Mouse (Mus musculus): Measurements from ENCODE around the gene Gm27021. TPM values are rescaled to one million over a fixed set of nuclear protein-coding genes. Genes with fewer than 3 reads are reported as not detected.

The Gm27021 gene
- 5.2 and 6.0 TPM in 2 replicates for polyA plus RNA-seq (2015; fragmentation: Nextera tagmentation; extraction: Ambion mirVana)

- peak; percentile 90 for ATAC-seq (ENCODE audit: low FRiP score)
- Histone ChIP-seq H3K27ac (peak within 1 kb of the TSS; percentile 90), H3K9me3 (no peaks in the 10 kb centered on the region), H3K9ac (peak within 1 kb of the TSS; percentile 94), H3K27me3 (no peaks in the 10 kb centered on the region), H3K36me3 (peaks cover 34% of the 10 kb centered on the region), H3K4me3 (peak within 1 kb of the TSS; percentile 93), H3K4me2 (peak within 1 kb of the TSS; percentile 94), H3K4me1 (replicated peaks) (peaks cover 65% of the 10 kb centered on the region)
- under 1% methylated on average over 105 of the region's 105 CpGs for WGBS
These were observed at the start of gene Gm27021, which contains the start of gene Cox4i1 for GRCm38 (mm10) chr8:120667561-120668373. TSS of gene Gm27021 (minus strand) at chr8:120668079. TSS of gene Cox4i1 (plus strand) at chr8:120668222.

- Histone ChIP-seq H3K4me2 (no peak overlapping the region), H3K27me3 (no peaks in the 10 kb centered on the region), H3K4me3 (no peak overlapping the region), H3K9me3 (no peaks in the 10 kb centered on the region), H3K36me3 (no peaks in the 10 kb centered on the region), H3K9ac (no peak overlapping the region), H3K27ac (no peak overlapping the region), H3K4me1 (replicated peaks) (no peaks in the 10 kb centered on the region)
- WGBS: 81% methylated on average over 15 of the region's 15 CpGs
- ATAC-seq (ENCODE audit: low FRiP score): no peak
These were observed 48.3 kb upstream of the Gm27021 start for GRCm38 (mm10) chr8:120715996-120716680.

GRCm38 (mm10) chr8:120715200-120715599 is 47.3 kb upstream of the Gm27021 start:
- no peak for ATAC-seq (ENCODE audit: low FRiP score)
- no peaks in the 10 kb centered on the region for H3K9me3 ChIP-seq
- H3K4me2 ChIP-seq: no peak overlapping the region
- no peak overlapping the region for H3K4me3 ChIP-seq
- H3K9ac ChIP-seq: no peak overlapping the region
- H3K4me1 ChIP-seq (replicated peaks): no peaks in the 10 kb centered on the region
- H3K27ac ChIP-seq: no peak overlapping the region
- H3K27me3 ChIP-seq: no peaks in the 10 kb centered on the region
- 77% methylated on average over 6 of the region's 6 CpGs for WGBS
- H3K36me3 ChIP-seq: no peaks in the 10 kb centered on the region

- H3K9ac ChIP-seq: no peak overlapping the region
- H3K36me3 ChIP-seq: no peaks in the 10 kb centered on the region
- no peak overlapping the region for H3K4me3 ChIP-seq
- WGBS: 89% methylated on average over 10 of the region's 10 CpGs
- ATAC-seq (ENCODE audit: low FRiP score): no peak
- H3K27ac ChIP-seq: no peak overlapping the region
- H3K9me3 ChIP-seq: no peaks in the 10 kb centered on the region
- H3K4me2 ChIP-seq: no peak overlapping the region
- H3K4me1 ChIP-seq (replicated peaks): no peaks in the 10 kb centered on the region; the same call in 1 of the 2 replicates
- H3K27me3 ChIP-seq: no peaks in the 10 kb centered on the region; the same call in 1 of the 2 replicates
These were observed 41.3 kb upstream of the Gm27021 start for GRCm38 (mm10) chr8:120709176-120709575.

GRCm38 (mm10) chr8:120706193-120706592 is 38.3 kb upstream of the Gm27021 start:
- peaks cover 3% of the 10 kb centered on the region; the same call in 1 of the 2 replicates for H3K27me3 ChIP-seq
- no peaks in the 10 kb centered on the region for H3K9me3 ChIP-seq
- ATAC-seq (ENCODE audit: low FRiP score): no peak
- H3K4me2 ChIP-seq: no peak overlapping the region
- no peak overlapping the region for H3K27ac ChIP-seq
- H3K36me3 ChIP-seq: no peaks in the 10 kb centered on the region
- H3K9ac ChIP-seq: no peak overlapping the region
- no peak overlapping the region for H3K4me3 ChIP-seq
- no peaks in the 10 kb centered on the region; the same call in 1 of the 2 replicates for H3K4me1 ChIP-seq (replicated peaks)
- WGBS: 77% methylated on average over 3 of the region's 3 CpGs

GRCm38 (mm10) chr8:120705163-120705562 is 37.3 kb upstream of the Gm27021 start:
- Histone ChIP-seq H3K4me2 (no peak overlapping the region), H3K27ac (no peak overlapping the region), H3K9me3 (no peaks in the 10 kb centered on the region), H3K36me3 (no peaks in the 10 kb centered on the region), H3K9ac (no peak overlapping the region), H3K27me3 (peaks cover 3% of the 10 kb centered on the region; the same call in 1 of the 2 replicates), H3K4me1 (replicated peaks) (no peaks in the 10 kb centered on the region; the same call in 1 of the 2 replicates), H3K4me3 (no peak overlapping the region)
- ATAC-seq (ENCODE audit: low FRiP score): no peak
- 84% methylated on average over 15 of the region's 15 CpGs for WGBS

GRCm38 (mm10) chr8:120704203-120704602 is 36.3 kb upstream of the Gm27021 start:
- ATAC-seq (ENCODE audit: low FRiP score): no peak
- 66% methylated on average over 9 of the region's 9 CpGs for WGBS
- no peak overlapping the region for H3K27ac ChIP-seq

GRCm38 (mm10) chr8:120701758-120702465 is 34.0 kb upstream of the Gm27021 start:
- Histone ChIP-seq H3K4me3 (no peak overlapping the region), H3K9me3 (no peaks in the 10 kb centered on the region), H3K4me2 (no peak overlapping the region), H3K27ac (no peak overlapping the region), H3K27me3 (peaks cover 3% of the 10 kb centered on the region; the same call in 1 of the 2 replicates), H3K9ac (no peak overlapping the region), H3K4me1 (replicated peaks) (peaks cover under 1% of the 10 kb centered on the region; the same call in 1 of the 2 replicates), H3K36me3 (no peaks in the 10 kb centered on the region)
- ATAC-seq (ENCODE audit: low FRiP score): no peak
- WGBS: 70% methylated on average over 19 of the region's 19 CpGs

More at GRCm38 (mm10) chr8:120704203-120704602, 36.3 kb upstream of the Gm27021 start:
- H3K4me3 ChIP-seq: no peak overlapping the region
- no peaks in the 10 kb centered on the region; the same call in 1 of the 2 replicates for H3K4me1 ChIP-seq (replicated peaks)
- no peaks in the 10 kb centered on the region for H3K36me3 ChIP-seq
- H3K4me2 ChIP-seq: no peak overlapping the region
- H3K27me3 ChIP-seq: peaks cover 3% of the 10 kb centered on the region; the same call in 1 of the 2 replicates
- H3K9ac ChIP-seq: no peak overlapping the region
- H3K9me3 ChIP-seq: no peaks in the 10 kb centered on the region

- ATAC-seq (ENCODE audit: low FRiP score): no peak
- Histone ChIP-seq H3K9me3 (no peaks in the 10 kb centered on the region), H3K27me3 (0 out of 2 replicates have a peak, but pooled peaks cover 3% of the 10 kb centered on the region), H3K9ac (no peak overlapping the region), H3K4me3 (no peak overlapping the region), H3K36me3 (no peaks in the 10 kb centered on the region), H3K4me1 (replicated peaks) (peaks cover 11% of the 10 kb centered on the region), H3K27ac (no peak overlapping the region), H3K4me2 (no peak overlapping the region)
- WGBS: 88% methylated on average over 4 of the region's 4 CpGs
These were observed 32.2 kb upstream of the Gm27021 start for GRCm38 (mm10) chr8:120700053-120700452.

GRCm38 (mm10) chr8:120699565-120699964 is 31.7 kb upstream of the Gm27021 start:
- WGBS: 88% methylated on average over 2 of the region's 2 CpGs
- Histone ChIP-seq H3K36me3 (no peaks in the 10 kb centered on the region), H3K27me3 (0 out of 2 replicates have a peak, but pooled peaks cover 3% of the 10 kb centered on the region), H3K4me3 (no peak overlapping the region), H3K27ac (no peak overlapping the region), H3K9ac (no peak overlapping the region), H3K4me2 (no peak overlapping the region), H3K4me1 (replicated peaks) (peaks cover 11% of the 10 kb centered on the region), H3K9me3 (no peaks in the 10 kb centered on the region)
- no peak for ATAC-seq (ENCODE audit: low FRiP score)

GRCm38 (mm10) chr8:120699079-120699478 is 31.2 kb upstream of the Gm27021 start:
- Histone ChIP-seq H3K4me2 (no peak overlapping the region), H3K9me3 (no peaks in the 10 kb centered on the region), H3K27me3 (0 out of 2 replicates have a peak, but pooled peaks cover 3% of the 10 kb centered on the region), H3K9ac (no peak overlapping the region), H3K27ac (no peak overlapping the region), H3K36me3 (no peaks in the 10 kb centered on the region), H3K4me3 (no peak overlapping the region), H3K4me1 (replicated peaks) (peaks cover 11% of the 10 kb centered on the region)
- no peak for ATAC-seq (ENCODE audit: low FRiP score)
- WGBS: 84% methylated on average over 6 of the region's 6 CpGs

- no peaks in the 10 kb centered on the region for H3K9me3 ChIP-seq
- H3K27me3 ChIP-seq: 0 out of 2 replicates have a peak, but pooled peaks cover 3% of the 10 kb centered on the region
- no peaks in the 10 kb centered on the region for H3K36me3 ChIP-seq
- H3K9ac ChIP-seq: no peak overlapping the region
- 86% methylated on average over 7 of the region's 7 CpGs for WGBS
- no peak overlapping the region for H3K4me3 ChIP-seq
- ATAC-seq (ENCODE audit: low FRiP score): no peak
- no peak overlapping the region for H3K4me2 ChIP-seq
- H3K4me1 ChIP-seq (replicated peaks): peaks cover 11% of the 10 kb centered on the region
- no peak overlapping the region for H3K27ac ChIP-seq
These were observed 30.5 kb upstream of the Gm27021 start for GRCm38 (mm10) chr8:120698426-120698825.
